Mouse (Mus musculus): Measurements from ENCODE around the gene Rab3c.

Rab3c gene

DNA sequence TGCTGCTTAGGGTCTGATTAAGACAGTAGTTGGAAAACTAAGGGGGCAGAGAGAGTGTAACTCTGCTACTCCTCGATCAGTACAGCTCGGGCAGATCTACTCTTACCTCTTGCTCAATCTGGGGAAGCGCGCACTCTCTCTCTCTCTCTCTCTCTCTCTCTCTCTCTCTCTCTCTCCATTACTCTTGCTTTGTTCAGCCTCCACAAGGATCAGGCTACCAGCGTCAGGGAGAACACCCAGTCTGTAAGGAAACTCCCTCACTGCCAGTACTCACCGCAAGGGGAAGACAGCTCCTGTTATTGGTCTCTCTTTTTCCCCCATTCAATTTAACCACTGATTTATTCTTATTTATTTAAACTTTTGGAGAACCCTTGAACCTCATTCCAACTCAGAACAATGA lies 185.8 kb downstream of the Rab3c start:
- no peak for DNase-seq (ENCODE audit: low read depth, low spot score)

DNA sequence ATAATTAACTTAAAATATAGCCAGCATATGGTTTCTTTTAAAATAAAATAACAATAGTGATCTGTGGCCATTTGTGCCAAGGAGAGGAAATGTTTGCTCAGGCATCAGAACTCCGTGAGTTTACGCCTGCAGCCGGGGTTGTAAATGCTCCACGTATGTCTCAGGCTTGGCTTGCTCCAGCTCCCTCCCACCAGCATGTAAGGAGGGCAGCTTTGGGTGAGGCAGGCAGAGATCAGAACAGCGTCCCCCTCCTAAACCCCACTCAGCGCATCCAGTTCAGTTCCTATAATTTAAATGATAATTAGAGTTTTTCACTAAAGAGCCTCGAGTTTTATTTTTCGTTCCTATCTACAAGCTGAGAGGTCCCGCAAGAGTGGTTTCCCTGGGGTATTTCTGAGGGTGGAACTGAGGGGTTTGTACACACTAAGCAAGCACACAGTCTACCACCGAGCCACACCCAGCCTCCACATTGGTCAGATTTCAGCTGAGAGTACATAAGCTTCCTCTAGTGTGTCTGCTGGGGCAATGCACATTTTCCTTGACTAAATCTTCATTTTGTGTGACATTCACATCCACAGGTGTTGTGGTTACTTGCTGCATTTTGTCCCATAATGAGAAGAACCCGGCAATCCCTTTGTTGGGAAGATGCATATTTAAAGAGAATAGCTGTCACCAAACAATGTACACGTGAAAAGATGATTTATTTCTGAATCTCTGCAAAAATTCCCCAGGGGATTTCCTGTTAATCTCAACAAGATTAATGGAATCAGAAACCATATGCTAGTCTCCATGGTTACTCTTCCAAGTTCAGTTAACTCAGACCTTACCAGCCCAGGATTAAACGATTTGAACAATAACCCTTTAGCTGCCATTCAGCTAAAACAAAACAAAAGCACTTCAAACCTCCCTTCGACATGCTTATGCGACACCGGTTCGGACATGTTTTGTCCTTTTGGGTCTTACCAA lies 186.8 kb downstream of the Rab3c start:
- DNase-seq (ENCODE audit: low read depth, low spot score): no peak

DNA sequence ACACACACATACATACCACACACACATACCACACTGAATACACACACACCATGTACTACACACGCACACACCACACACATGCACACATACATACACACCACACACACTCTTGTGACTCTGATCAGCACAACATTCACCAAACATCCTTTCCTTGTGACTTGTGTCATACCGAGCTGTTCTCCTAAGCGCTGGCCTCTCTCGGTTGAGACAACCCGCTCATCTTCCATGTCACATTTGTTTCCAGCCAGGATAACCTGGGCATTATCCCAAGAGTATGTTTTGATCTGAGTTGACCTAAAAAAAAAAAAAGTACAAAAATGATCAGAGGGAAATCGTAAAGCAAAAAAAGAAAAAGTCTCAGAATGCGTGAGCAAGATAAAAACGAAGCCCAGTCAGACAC lies 196.8 kb downstream of the Rab3c start:
- DNase-seq (ENCODE audit: low read depth, low spot score): no peak

DNA sequence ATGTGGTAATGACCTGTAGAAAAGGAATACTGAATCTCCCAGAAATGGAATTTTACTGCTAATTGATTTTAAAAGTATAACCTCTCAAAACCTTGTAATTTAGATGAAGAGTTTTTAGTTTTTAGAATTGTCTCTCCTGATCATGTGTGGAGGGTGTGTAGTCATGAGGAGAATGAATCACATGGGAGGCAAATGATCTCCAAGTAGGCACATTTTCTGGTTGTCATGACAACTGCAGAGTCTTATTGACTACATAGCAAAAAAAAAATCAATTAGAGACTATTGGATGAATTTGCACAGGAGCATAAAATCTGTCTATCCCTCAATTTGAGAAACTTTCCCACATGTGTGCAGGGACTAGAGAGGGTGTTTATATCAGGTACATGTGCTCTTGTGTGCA lies 199.6 kb downstream of the Rab3c start:
- DNase-seq (ENCODE audit: low read depth, low spot score): no peak

DNA sequence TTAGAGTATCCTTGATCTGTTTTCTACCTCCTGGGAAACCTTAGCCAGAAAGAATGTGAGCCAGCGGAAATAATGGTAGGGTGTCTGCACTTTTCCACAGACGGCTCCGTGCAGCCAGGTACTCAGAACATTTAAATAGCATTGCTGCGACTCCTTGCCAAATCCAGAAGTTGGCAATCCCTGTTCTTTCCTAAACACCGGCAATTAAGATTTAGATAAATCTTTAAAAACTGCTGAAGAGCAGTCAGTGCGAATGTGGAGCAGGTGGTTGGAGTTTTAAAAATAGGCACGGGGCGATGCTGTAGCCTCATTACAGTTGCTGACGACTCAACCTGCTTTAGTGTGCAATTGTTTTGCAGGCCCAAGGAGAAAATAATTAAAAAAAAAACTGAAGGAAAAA lies 205.2 kb downstream of the Rab3c start:
- no peak for DNase-seq (ENCODE audit: low read depth, low spot score)

DNA sequence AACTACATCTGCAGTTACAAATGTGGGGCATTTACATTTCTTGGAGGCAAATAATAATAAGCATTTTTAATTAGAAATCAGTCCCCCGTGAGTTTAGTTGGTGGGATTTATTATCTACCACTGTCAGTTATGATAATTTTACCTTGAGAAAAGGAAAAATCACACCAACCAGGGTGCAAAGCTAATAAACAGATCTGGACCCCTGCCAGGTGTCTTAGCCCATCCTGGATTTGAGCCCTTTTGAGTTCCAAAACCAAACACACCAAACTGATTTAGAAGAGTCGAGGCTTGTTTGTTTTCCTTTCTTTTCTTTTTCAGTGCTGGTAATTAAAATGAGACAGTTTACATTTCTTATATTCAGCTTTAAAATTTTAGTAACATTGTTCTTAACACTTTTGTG lies 206.6 kb downstream of the Rab3c start:
- no peak for DNase-seq (ENCODE audit: low read depth, low spot score)

DNA sequence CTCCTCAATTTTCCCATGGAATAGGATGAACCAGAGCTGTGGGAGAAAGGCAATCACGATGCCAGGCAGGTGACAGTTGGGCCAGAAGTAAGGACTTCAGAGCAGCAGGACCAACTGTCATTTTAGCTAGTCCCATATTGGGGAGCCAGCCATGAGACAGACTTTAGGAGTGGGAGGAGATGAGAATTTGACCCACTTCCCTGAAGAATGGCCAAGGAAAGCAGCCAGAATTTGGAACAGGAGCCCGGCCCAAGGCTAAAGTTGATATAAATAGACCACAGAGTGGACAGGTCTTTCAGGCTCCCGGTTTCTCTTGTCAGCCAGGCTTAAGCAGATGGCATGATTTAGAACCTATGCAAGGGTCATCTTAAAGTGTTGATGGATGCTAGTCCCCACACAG lies 213.6 kb downstream of the Rab3c start:
- DNase-seq (ENCODE audit: low read depth, low spot score): no peak

DNA sequence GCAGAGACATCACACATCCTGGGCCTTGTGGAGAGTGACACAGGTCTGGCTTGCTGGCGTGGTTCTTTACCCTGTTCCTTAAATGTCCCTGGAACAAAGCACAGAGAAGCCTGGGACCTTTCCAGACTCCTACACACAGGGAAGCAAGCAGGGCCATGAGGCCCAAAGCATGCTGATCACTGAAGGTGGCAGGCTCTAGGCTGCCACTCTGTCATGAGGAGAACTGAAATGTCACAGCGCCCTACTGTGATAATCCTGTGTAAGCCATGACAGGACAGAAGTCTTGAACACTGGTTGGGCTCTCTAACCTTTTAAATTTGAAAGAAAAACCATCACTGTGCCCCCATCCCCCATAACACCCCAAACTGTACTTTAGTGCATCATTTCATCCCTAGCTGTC lies 214.1 kb downstream of the Rab3c start:
- DNase-seq (ENCODE audit: low read depth, low spot score): no peak

DNA sequence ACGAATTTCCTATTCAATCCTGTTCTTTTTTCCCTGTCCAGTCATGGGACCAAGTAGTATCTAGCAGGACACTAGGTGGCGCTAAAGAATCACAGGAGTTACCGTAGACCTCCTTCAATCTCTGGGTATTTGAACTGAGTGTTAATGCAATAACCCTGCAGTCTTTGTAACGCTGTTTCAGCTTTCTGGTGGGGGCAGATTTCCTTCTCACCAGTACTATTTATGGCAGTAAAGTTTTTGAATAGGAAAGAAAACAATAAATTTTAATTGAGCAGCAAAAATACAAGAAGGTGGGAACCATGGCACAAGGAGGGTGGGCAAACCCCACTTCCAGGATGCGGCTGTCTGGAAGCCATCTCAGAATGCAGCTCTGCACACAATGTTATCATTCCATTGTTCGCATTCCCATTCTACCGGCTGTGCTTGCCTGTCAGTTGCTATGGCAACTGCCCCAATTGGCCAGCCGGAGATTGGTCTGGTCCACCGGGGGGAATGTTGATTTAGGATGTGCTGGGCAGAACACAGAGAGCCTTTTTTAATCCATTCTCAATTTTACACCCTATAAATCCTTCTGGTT lies 217.9 kb downstream of the Rab3c start:
- DNase-seq (ENCODE audit: low read depth, low spot score): peak; percentile 80

DNA sequence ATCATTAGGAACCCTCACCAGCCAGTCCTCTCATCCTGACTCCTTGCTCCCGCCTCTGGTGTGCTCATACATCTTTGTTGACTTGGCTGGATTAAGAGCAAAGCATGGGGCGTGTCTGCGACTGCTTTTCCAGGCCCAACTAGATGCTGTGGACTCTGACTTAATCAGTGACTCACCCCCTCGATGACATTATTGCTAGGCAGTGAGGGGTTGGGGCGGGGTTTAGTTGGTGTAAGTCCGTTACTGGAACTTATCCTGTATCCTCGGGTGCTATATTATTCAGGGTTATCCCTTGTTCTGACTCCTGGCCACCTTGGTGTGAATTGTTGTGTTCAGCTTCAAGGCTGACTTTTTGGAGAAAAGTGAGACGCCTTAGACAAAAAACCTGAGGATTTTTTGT lies 218.5 kb downstream of the Rab3c start:
- peak; percentile 17 for DNase-seq (ENCODE audit: low read depth, low spot score)

DNA sequence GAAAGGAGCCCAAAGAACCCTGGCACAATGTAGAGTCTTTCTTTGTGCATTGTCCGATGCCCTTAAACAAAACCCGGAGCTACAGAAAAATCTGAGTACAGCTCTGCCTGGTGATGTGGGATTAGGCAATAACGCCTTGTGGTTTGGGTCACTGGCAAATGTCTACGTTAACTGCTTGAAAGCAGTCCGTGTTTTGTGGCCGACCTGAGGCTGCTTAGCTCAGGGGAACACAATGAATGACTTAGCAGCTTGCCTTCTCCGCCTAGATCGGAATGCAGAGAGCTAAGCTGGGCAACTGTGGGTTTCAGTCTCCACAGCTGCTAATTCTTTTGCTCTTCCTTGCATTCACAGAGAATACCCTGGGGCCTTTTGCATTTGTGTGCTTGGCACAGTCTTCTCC lies 226.3 kb downstream of the Rab3c start:
- peak; percentile 32 for DNase-seq (ENCODE audit: low read depth, low spot score)

DNA sequence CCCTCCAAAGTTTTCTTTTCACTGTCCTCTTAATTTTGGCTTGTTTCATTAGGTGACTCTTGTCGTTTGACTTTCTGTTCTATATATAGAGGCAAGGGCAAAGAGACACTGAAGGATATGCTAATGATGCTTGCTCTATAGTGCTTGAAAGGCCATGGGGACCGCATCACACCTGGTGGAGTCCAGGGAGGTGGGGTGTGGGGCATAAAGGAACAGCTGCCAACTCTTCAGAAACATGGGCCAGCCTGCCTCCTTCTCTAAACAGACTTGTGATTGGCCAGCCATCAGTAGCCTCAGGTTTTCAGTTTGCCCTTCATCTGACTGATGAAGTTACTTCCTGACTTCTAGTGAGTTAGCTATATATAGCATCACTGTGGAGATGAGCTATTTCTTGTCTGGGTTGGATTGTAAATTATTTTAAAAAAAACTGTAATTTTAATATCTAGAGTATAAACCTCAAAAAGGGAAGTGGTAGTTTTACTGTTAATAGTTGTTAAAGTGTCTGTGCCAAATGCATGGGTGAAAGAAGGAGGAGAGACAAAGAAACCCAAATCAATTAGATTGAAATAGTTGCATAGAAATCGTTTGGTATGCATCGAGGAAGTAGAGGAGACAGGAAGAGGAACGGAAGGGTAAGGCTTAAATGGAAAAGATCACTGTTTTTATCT lies 231.9 kb downstream of the Rab3c start:
- no peak for DNase-seq (ENCODE audit: low read depth, low spot score)

DNA sequence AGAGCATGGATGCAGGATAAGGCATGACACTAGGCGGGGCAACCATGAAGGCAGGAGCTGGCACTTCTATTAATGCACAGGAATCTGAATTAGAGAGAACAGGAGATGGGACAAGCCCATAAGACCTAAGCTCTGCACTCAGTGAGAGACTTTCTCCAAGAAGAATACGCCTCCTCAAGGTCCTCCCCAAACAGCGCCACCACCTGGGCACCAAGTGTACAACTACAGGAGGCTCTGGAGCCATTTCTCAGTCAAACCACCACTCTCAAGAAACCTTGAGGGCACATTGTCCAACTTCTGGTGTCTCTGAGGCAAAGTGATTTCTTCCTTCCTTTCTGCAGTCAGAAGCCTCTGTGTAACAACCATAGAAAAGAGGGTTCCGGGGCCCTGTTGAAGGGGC lies 236.4 kb downstream of the Rab3c start:
- DNase-seq (ENCODE audit: low read depth, low spot score): peak; percentile 78

DNA sequence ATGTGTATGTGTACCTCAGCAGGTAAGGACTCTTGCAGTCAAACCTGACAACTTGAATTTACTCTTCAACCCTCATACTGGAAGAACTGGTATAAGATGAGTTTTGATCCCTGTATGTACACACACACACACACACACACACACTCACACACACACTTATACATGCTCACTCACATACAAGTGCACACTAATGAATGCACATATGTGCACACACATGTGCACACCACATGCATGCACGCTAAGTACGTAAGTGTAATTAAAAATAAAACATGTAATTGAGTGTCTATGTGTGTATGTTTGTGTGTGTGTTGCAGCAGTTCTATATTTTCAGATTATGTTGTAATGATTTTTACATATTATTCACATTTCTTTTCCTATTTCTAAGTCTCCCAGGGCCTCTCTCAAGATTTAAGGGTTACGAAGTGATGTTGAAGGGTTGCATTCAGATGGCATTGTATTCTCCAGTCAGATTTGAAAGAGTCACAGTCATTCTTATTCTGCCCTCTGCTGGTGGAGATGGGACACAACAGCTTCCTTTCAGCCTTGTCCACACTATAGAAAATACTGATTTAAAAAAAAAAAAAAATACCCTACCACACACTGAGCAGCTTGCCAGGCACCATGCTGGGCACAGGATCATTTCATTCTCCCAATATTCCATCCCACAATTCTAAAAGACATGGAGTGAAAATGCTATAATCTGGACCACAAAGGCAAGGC lies 240.9 kb downstream of the Rab3c start:
- peak; percentile 69 for DNase-seq (ENCODE audit: low read depth, low spot score)

DNA sequence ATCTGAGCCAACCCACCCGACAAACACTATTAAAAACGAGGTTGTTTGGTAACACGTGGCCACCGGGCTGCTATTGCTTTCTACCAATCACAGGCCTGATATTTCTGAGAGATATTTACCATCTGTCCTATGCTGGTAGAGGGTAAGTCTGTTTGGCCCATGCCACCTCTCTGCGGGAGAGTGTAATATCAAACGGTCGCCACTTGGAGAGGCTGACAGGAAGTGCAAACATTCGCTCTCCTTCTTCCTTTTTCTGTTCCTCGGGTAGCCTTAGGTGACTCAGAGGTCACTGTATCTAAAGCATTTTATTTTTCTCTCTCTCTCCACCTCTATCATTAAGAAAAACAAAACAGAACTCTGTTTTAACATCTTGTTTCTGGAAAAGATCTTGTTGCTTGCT lies 241.6 kb downstream of the Rab3c start:
- DNase-seq (ENCODE audit: low read depth, low spot score): no peak

DNA sequence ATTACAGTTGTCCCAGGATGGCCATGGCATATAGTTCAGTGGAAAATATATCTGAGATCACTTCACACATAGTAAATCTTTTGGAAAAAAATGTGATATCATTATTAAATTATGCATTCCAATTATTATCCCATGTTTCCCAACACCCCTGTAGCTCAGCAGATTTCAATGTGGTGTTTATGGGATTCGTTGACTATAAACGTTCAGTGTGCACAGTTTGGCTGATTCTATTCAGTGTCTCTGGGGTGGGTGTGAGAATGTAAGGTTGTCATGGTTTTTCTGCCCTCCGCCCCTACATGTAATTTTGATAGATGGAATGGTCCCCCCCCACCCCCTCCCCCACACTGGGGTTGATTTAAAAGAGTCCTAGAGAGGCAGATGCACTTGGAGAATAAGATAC lies 242.3 kb downstream of the Rab3c start:
- DNase-seq (ENCODE audit: low read depth, low spot score): no peak

DNA sequence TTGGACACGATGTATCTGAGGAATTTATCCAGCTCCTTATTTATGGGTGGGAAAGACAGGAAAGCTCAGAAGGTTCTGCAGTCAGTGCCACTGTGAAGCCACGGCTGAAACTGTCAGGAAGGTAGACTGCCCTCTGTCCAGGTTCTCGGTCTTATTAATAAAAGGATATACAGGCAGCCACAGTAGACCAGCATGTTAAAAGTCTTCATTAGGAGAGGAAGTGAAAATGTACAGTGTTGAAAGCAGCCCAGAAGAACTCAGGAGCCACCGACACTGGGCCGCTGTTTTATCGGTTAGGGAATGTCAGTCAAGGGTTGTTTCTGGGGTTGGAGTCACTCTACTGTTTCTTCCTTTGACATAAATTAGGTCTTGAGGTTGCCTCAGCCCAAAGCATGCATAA lies 245.9 kb downstream of the Rab3c start:
- no peak for DNase-seq (ENCODE audit: low read depth, low spot score)

DNA sequence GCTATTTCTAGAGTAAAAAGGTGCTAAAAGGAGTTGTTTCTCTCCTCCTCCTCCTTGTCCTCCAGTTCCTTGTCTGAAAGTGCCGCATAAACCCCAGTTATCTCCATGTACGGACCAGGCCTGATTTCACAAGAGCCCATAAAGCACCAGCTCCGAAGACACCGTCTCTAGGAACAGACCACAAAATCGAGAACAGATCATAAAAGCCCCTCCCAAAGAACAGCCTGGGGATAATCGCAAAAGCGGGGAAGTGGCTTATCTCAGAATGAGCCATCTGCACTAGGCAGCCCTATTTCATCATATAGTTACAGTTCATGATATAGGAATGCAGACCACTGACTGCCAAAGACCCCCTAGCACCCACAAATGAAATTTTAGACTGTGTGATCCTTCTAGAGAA lies 246.8 kb downstream of the Rab3c start:
- DNase-seq (ENCODE audit: low read depth, low spot score): no peak

DNA sequence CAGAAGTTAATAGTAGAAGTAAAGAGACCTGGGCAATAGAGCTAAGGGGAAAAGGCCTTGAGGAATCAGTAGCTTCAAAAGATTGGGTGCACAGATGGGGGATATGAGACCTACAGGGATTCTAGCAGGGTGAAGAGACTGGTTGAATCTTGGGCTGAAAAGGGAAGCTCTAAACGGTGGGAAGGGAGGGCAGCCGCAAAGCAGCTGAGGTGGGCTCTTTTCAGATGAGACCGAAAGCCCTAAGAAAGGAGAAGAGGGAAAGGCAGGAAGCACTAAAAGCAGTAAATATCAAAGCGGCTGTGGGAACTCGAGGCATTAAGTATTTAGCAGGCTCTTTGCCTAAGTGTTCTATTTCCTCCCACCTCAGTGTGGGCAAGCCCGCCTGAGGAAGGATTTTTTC lies 248.9 kb downstream of the Rab3c start:
- no peak for DNase-seq (ENCODE audit: low read depth, low spot score)

DNA sequence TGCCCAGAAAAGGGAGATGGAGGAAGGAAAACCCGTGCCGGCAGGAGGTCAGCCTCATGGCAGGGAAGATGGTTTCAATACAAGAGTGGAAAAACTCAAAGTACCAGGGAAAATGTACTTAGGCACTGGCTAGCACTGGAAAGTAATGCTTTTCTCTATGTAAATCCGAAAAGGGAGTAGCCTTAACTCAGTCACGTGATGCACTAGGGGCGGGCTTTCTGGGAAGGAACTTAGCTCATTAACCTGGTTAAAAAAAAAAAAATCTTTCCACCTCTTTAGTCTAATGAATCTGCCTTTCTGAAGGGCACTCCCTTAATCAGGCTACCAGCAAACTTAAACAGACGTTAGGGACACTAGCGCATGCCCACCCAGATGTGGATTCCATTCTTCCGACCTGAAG lies 249.7 kb downstream of the Rab3c start:
- DNase-seq (ENCODE audit: low read depth, low spot score): peak; percentile 54

DNA sequence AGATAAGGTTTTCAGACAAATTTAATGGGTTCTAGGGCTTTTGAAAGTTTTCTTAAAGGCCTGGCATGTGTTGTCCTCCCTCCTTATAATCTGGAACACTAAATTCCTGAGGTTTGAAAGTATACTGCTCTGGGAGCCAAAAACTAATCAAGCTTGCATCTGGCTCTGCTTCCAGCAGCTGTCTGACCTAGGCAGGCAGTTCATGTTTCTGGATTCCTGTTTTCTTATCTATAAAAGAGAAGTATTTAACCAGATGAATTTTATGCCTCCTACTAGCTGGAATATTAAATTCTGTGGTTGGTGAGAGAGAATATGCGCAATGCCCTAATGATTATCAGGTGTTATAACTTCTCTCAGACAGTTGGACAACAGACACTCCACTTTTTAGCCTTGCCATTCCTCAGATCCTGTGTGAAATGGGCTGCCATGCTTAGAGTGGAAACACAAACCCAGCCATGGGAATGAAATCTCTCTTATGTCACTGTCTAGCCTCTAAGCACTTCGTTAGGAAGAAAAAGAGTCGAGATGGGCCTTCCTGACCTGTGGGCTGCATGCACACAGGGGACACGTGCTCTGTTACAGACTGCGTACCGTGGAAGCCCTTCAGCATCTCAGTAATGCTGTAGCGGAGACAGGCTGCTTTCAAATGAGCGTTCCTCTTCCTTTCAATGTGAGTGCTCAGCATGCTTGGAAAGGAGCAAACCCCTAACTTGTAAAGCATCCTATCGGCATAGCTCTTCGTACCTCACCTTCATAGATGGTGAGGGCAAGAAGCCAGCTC lies 256.2 kb downstream of the Rab3c start:
- no peak for DNase-seq (ENCODE audit: low read depth, low spot score)

All from R1 (cell line).